Mouse (Mus musculus) neutrophil, adult 65 days (primary cell): ENCODE results near the gene Il9r. TPM values are rescaled to one million over a fixed set of nuclear protein-coding genes. Genes with fewer than 3 reads are reported as not detected.

Experiments
- total RNA-seq: library from RNA; stranded (reverse); gene quantifications from 2 replicates; pipeline ENCODE4 v1.2.4, GENCODE M21; 2023

Il9r gene
- total RNA-seq, result not detected in 2 replicates

GRCm38 (mm10) chr11:32200075-32200601 lies at the start of gene Il9r:
TSS of gene Il9r (minus strand) at chr11:32200279.

GRCm38 (mm10) chr11:32226124-32226871 lies 26.2 kb upstream of the Il9r start, which contains the start of gene Mpg:
TSS of gene Mpg (plus strand) at chr11:32226505.

GRCm38 (mm10) chr11:32221951-32222409 lies 21.9 kb upstream of the Il9r start, which contains the start of gene Rhbdf1:
TSS of gene Rhbdf1 (minus strand) at chr11:32222300.

GRCm38 (mm10) chr11:32205058-32205873 lies 5.2 kb upstream of the Il9r start, which contains the start of gene Snrnp25:
TSS of gene Snrnp25 (plus strand) at chr11:32205415.

Other genes starting within 250 kb of the Il9r start
- gene 4930524B15Rik, start 234.7 kb downstream of the Il9r start, total RNA-seq, result not detected in 2 replicates
- 1.5 TPM in 1 of 2 replicates, not detected in the other for gene Nsg2, start 199.8 kb downstream of the Il9r start, total RNA-seq
- 12.5 and 12.8 TPM in 2 replicates for gene Snrnp25, start 5.1 kb upstream of the Il9r start, total RNA-seq
- 0.69 and 1.0 TPM in 2 replicates for gene Rhbdf1, start 22.0 kb upstream of the Il9r start, total RNA-seq
- gene Mpg, start 26.2 kb upstream of the Il9r start, total RNA-seq, result 5.8 and 6.9 TPM in 2 replicates
- gene Nprl3, start 67.4 kb upstream of the Il9r start, total RNA-seq, result 7.0 and 7.1 TPM in 2 replicates
- not detected in 2 replicates for gene Hba-x, start 76.1 kb upstream of the Il9r start, total RNA-seq
- 79.8 and 144 TPM in 2 replicates for gene Hba-a1, start 83.2 kb upstream of the Il9r start, total RNA-seq
- not detected in 2 replicates for gene Hbq1b, start 86.7 kb upstream of the Il9r start, total RNA-seq
- gene Hba-a2, start 96.2 kb upstream of the Il9r start, total RNA-seq, result 60.7 and 91.7 TPM in 2 replicates
- gene Hbq1a, start 99.8 kb upstream of the Il9r start, total RNA-seq, result not detected in 2 replicates
- 2.2 and 4.0 TPM in 2 replicates for gene Sh3pxd2b, start 147.5 kb upstream of the Il9r start, total RNA-seq